Mouse (Mus musculus) embryonic facial prominence, embryonic 10.5 days (tissue): ENCODE results near the gene Hbp1. TPM values are rescaled to one million over a fixed set of nuclear protein-coding genes. Genes with fewer than 3 reads are reported as not detected.

Experiments
- DNase-seq: peaks from one replicate; pipeline ENCODE4 v3.0.0-alpha.2; 2017; ENCODE audit warnings: low spot score
- H3K27ac ChIP-seq: fragments of 300-500 bp; sonication (generic); replicated peaks from 2 replicates; pipeline ENCODE4 v1.5.1; 2016; ENCODE audit warnings: mild to moderate bottlenecking
- H3K27me3 ChIP-seq: fragments of 300-500 bp; sonication (generic); replicated peaks from 2 replicates; pipeline ENCODE4 v1.6.1; 2016; ENCODE audit warnings: low read depth, mild to moderate bottlenecking; ENCODE audit not compliant: poor library complexity, severe bottlenecking
- H3K36me3 ChIP-seq: fragments of 300-500 bp; sonication (generic); replicated peaks from 2 replicates; pipeline ENCODE4 v1.6.1; 2016; ENCODE audit warnings: mild to moderate bottlenecking, moderate library complexity
- H3K4me1 ChIP-seq: fragments of 300-500 bp; sonication (generic); 2 replicates; pipeline ENCODE4 v1.6.1; 2016
- H3K4me3 ChIP-seq: fragments of 300-500 bp; sonication (generic); 2 replicates; pipeline ENCODE4 v1.5.1; 2016; ENCODE audit warnings: mild to moderate bottlenecking, moderate library complexity
- H3K9me3 ChIP-seq: fragments of 300-500 bp; sonication (generic); 2 replicates; pipeline ENCODE4 v1.6.1; 2016; ENCODE audit warnings: mild to moderate bottlenecking
- WGBS: fragments of 180-500 bp; shearing (Covaris S2); methylation state at CpG from one replicate; pipeline ENCODE4 v1.1.7; 2016; 5-methylcytosine and 5-hydroxymethylcytosine counted together
- polyA plus RNA-seq: library from polyadenylated mRNA; unstranded; fragments of >200 nt; fragmentation: Nextera tagmentation; extraction: Ambion mirVana; gene quantifications from 2 replicates; pipeline ENCODE4 v1.2.1, GENCODE M21; 2016

The Hbp1 gene
- polyA plus RNA-seq, 1 experiment from 2014 or later, result 103 TPM

DNA sequence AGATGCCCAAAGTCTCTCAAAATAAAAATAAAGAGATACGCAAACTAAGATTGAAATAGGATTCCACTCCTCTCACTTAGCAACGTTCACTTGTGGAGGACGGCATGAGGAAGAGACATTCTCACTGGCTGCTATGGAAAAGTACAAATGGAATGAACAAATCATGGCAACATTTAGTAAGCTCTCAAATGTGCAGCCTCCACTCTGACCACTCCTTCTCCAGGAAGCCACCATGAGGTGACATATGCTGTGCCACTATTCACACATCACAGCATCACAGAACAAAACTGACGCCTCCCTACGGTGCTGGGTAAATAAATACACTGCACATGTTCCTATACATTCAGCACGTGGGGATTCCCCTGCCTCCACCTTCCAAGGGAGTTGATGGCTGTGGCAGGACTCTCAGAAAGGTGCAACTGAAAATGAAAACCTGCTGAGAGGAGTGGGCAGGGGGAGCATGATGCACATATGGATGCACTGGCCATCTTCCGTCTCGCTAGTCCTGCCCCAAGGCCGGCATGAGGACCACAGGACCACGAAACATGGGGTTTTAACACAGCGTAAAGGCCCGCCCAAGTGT lies 27.4 kb upstream of the Hbp1 start:
- H3K4me3 ChIP-seq, result no peak overlapping the region
- no peaks in the 10 kb centered on the region for H3K9me3 ChIP-seq
- H3K27ac ChIP-seq, result no peak overlapping the region
- DNase-seq, result no peak
- H3K4me1 ChIP-seq, result no peaks in the 10 kb centered on the region
- no peaks in the 10 kb centered on the region for H3K27me3 ChIP-seq
- H3K36me3 ChIP-seq, result peaks cover 9% of the 10 kb centered on the region
- 78% methylated on average over 12 of the region's 12 CpGs for WGBS

DNA sequence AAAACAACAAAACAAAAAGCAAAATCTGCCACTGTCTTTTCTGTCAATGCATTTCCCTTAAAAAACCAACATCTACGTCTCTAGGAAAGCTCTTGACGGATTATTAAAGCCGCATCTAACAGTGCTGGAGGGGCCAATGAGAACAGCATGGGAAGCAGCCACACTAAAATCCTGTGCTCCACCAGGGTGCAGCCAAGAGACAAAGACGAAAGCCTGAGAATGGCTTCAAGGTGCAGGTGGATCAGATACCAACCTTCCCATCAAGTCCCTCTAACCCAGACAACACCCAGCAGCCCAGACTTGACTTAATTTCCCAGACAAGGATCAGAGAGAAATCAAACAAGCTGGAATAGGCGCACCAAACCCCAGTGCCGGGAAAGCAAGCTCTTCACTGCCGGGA lies 26.2 kb upstream of the Hbp1 start:
- no peak overlapping the region for H3K27ac ChIP-seq
- 50% methylated on average over 7 of the region's 7 CpGs for WGBS
- H3K9me3 ChIP-seq, result no peaks in the 10 kb centered on the region
- no peak overlapping the region for H3K4me3 ChIP-seq
- H3K4me1 ChIP-seq, result no peaks in the 10 kb centered on the region
- peaks cover 11% of the 10 kb centered on the region for H3K36me3 ChIP-seq
- no peaks in the 10 kb centered on the region for H3K27me3 ChIP-seq
- peak; percentile 27 for DNase-seq

- 71% methylated on average over 13 of the region's 13 CpGs for WGBS
- Histone ChIP-seq H3K36me3 (peaks cover 17% of the 10 kb centered on the region), H3K9me3 (no peaks in the 10 kb centered on the region), H3K4me3 (no peak overlapping the region), H3K4me1 (no peaks in the 10 kb centered on the region), H3K27me3 (no peaks in the 10 kb centered on the region), H3K27ac (no peak overlapping the region)
- peak; percentile 32 for DNase-seq
These were observed 23.3 kb upstream of the Hbp1 start for GRCm38 (mm10) chr12:31973473-31974172.

GRCm38 (mm10) chr12:31971547-31971946 lies 21.2 kb upstream of the Hbp1 start:
- Histone ChIP-seq H3K4me3 (no peak overlapping the region), H3K36me3 (peaks cover 17% of the 10 kb centered on the region), H3K27ac (no peak overlapping the region), H3K4me1 (no peaks in the 10 kb centered on the region), H3K9me3 (no peaks in the 10 kb centered on the region), H3K27me3 (no peaks in the 10 kb centered on the region)
- no peak for DNase-seq
- WGBS, result 89% methylated on average over 8 of the region's 8 CpGs

GRCm38 (mm10) chr12:31969111-31969510 lies 18.8 kb upstream of the Hbp1 start:
- H3K9me3 ChIP-seq, result no peaks in the 10 kb centered on the region

GRCm38 (mm10) chr12:31967536-31967935 lies 17.2 kb upstream of the Hbp1 start:
- H3K4me1 ChIP-seq, result no peaks in the 10 kb centered on the region
- 14% methylated on average over 2 of the region's 2 CpGs for WGBS
- peak; percentile 28 for DNase-seq

More at GRCm38 (mm10) chr12:31969111-31969510, 18.8 kb upstream of the Hbp1 start:
- 29% methylated on average over 1 of the region's 1 CpGs for WGBS
- Histone ChIP-seq H3K27me3 (no peaks in the 10 kb centered on the region), H3K4me1 (no peaks in the 10 kb centered on the region), H3K36me3 (peaks cover 29% of the 10 kb centered on the region), H3K4me3 (no peak overlapping the region), H3K27ac (no peak overlapping the region)
- DNase-seq, result no peak

GRCm38 (mm10) chr12:31966405-31966804 lies 16.1 kb upstream of the Hbp1 start:
- no peak overlapping the region for H3K27ac ChIP-seq
- no peak for DNase-seq
- no peaks in the 10 kb centered on the region for H3K27me3 ChIP-seq
- no peak overlapping the region for H3K4me3 ChIP-seq
- 87% methylated on average over 4 of the region's 4 CpGs for WGBS
- no peaks in the 10 kb centered on the region for H3K9me3 ChIP-seq
- H3K4me1 ChIP-seq, result no peaks in the 10 kb centered on the region
- peaks cover 23% of the 10 kb centered on the region for H3K36me3 ChIP-seq

More at GRCm38 (mm10) chr12:31967536-31967935, 17.2 kb upstream of the Hbp1 start:
- H3K9me3 ChIP-seq, result no peaks in the 10 kb centered on the region
- no peak overlapping the region for H3K4me3 ChIP-seq
- no peak overlapping the region for H3K27ac ChIP-seq
- H3K27me3 ChIP-seq, result no peaks in the 10 kb centered on the region
- peaks cover 25% of the 10 kb centered on the region for H3K36me3 ChIP-seq

DNA sequence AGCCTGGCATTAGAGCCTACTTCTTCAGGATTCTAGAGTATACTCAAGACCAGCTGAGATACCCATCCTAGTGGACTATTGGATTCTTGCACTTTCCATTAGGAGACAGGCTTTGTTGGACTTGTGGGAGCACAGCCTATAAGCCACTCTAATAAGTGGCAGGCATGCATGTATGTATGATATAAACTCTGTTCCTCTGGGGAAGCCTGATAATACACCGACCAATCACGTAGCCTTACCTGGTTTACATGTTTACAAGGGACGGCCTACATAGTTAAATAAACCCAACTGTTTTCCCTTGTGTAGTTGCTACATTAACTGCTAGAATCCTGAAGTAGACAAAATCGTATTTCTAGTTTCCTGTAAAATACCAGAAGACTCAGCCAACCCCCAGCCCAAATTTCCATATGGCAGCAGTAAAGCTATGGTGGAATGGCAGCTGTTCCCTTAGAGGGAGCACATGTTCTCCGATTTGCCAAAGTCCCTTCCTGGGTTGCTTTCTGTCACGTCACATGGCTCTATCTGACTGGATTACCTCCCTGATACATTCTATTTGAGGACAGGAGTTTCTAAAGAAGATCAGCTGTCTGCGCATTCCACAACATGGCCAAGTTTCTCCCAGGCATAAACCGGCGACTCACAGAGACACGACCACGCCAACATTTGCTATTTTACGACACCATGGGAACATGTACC lies 15.3 kb upstream of the Hbp1 start:
- Histone ChIP-seq H3K36me3 (peaks cover 19% of the 10 kb centered on the region), H3K27ac (no peak overlapping the region), H3K4me3 (no peak overlapping the region), H3K4me1 (no peaks in the 10 kb centered on the region), H3K27me3 (no peaks in the 10 kb centered on the region), H3K9me3 (no peaks in the 10 kb centered on the region)
- whole genome bisulfite sequencing, result 92% methylated on average over 12 of the region's 12 CpGs
- DNase-seq, result no peak

DNA sequence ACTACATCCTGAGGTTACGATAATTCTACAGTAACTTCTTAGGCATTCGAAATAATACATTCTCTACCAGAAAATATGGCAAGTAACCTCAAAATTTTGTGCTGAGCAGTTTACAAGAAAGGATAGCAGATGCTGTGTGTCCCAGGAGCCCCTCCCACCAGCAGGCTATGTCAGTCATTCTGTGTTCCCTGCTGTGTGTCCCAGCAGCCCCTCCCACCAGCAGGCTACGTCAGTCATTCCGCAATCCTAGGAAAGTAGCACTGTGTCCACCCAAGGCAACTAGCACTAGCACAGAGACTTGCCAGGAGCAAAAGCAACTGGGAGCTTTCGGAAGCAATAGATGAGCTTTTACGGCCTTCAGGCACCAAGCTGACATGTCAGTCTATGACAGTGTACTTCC lies 13.7 kb upstream of the Hbp1 start:
- no peaks in the 10 kb centered on the region for H3K9me3 ChIP-seq
- H3K4me1 ChIP-seq, result no peaks in the 10 kb centered on the region
- H3K27ac ChIP-seq, result no peak overlapping the region
- no peak overlapping the region for H3K4me3 ChIP-seq
- no peaks in the 10 kb centered on the region for H3K27me3 ChIP-seq
- H3K36me3 ChIP-seq, result peaks cover 19% of the 10 kb centered on the region
- DNase-seq, result no peak
- WGBS, result 83% methylated on average over 6 of the region's 6 CpGs

DNA sequence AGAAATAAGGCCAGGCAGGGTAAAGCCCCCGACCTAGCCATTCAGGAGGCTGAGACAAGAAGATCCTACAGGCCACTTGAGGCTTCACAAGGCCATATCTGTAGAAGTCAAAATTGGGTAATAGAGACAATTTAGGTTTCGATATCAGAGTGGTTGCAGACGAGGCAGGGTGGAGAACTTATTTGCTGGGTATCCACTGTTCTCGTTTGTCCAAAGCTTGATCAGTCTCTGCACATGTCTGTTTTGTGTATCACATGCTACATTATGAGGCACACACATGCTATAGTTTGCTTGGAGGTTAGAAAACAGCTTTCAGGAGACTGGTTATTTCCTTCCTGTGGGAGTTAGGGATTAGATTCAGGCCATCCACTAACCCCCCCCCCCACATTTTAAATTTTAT lies 5.5 kb upstream of the Hbp1 start:
- H3K27me3 ChIP-seq, result no peaks in the 10 kb centered on the region
- WGBS, result 89% methylated on average over 4 of the region's 4 CpGs
- DNase-seq, result no peak
- no peaks in the 10 kb centered on the region for H3K9me3 ChIP-seq
- no peak overlapping the region for H3K27ac ChIP-seq
- no peaks in the 10 kb centered on the region; the same call in 1 of the 2 replicates for H3K36me3 ChIP-seq
- H3K4me1 ChIP-seq, result peaks cover 4% of the 10 kb centered on the region; the same call in 1 of the 2 replicates
- H3K4me3 ChIP-seq, result no peak overlapping the region

DNA sequence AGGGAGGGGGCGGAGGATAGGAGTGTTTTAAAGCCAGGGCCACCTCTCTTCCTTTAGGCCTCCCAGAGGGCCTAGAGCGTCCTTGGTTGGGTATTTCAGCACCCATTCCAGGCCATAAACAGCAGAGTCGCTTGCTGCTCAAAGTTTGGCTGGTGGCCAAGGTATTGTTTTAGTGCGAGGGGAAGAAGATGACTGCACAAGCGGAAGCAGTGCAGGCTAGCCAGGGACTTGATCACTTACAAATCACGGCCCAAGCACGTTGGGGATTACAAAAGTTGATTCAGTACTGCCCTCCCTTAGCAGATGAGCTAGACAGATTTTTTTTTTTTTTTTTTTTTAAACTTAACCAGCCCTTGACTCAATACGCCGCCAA lies 310 bp upstream of the Hbp1 start:
- Histone ChIP-seq H3K27ac (peak overlapping the region; percentile 83), H3K27me3 (no peaks in the 10 kb centered on the region), H3K36me3 (peaks cover 2% of the 10 kb centered on the region; the same call in 1 of the 2 replicates), H3K9me3 (no peaks in the 10 kb centered on the region), H3K4me1 (peaks cover 8% of the 10 kb centered on the region; the same call in 1 of the 2 replicates), H3K4me3 (peak overlapping the region; percentile 96)
- DNase-seq, result no peak
- 9% methylated on average over 9 of the region's 9 CpGs for WGBS

DNA sequence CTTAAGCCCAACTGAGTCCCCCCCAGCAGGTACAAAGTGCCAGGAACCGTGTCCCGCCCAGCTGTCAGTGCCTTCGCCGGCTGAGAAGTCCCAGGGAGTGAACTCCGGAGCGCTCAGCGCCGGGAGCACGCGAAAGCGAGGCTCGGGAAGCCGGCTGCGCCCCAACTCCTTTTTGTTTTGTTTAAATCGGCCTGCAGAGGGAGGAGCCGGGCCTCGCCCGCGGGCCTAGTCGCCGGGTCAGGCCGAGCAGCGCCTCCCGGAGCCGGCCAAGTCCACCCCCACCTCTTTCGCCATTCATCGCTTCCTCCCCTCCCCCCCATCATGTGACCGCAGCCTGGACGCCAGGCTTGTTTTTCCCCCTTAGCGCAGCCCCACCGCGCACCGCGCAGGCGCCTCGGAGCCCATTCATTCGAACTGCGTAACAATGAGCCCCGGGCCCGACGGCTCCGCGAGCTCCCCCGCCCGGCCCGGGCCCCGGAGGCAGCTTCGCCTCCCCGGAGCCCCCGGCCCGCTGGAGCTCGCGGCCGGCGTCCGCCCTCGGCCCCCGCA lies 1.1 kb downstream of the Hbp1 start:
- no peaks in the 10 kb centered on the region for H3K9me3 ChIP-seq
- peaks cover 8% of the 10 kb centered on the region; the same call in 1 of the 2 replicates for H3K4me1 ChIP-seq
- H3K36me3 ChIP-seq, result peaks cover 2% of the 10 kb centered on the region; the same call in 1 of the 2 replicates
- under 1% methylated on average over 58 of the region's 58 CpGs for WGBS
- no peaks in the 10 kb centered on the region for H3K27me3 ChIP-seq
- H3K4me3 ChIP-seq, result peak overlapping the region; percentile 96
- DNase-seq, result peak; percentile 97
- peak overlapping the region; percentile 100 for H3K27ac ChIP-seq
